Mouse (Mus musculus) urinary bladder, postnatal 4 days (tissue): ENCODE measurements around the gene Arhgef3.

Experiments used
- DNase-seq, 2 experiments: peaks; one replicate each; pipeline ENCODE4 v3.0.0; 2021 to 2022; ENCODE audit warnings: low spot score in 2 of 2

Arhgef3 gene

GRCm38 (mm10) chr14:27308761-27309160, 194.1 kb downstream of the Arhgef3 start:
- DNase-seq = no peak

DNA sequence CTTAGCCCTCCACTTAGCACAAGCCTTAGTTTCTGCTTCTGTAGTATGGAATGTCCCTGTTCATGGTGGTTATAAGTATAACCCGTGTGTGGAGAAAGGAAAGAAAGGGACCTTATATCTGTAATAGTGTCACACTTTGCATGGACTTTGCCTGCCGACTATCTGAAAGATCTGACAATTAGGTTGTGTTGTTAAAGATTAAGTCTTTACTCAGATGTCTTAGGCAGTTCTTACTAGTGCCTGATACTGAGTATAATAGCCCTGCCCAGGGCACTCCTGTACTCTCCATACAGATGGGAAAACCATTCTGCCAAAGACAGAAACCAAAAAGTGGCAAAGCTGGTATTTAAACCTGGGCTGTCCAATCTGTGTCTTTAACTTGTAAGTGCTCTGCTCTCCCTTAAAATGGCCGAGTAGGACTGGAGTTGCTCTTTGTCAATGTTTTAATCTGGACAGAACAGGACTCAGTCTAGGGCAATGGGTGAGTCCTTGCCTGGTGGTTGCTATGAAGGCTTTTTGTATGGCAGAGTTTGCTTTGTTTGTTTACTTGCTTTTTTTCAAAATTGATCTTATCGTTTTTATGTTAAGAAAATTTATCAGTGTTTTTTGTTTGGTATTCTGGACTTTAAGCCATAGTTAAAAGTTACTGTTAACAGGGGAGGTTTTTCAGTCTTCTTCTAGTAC, 196.0 kb downstream of the Arhgef3 start:
- no peak for DNase-seq

GRCm38 (mm10) chr14:27312380-27312779, 197.7 kb downstream of the Arhgef3 start:
- no peak for DNase-seq

- DNase-seq = no peak
These were observed 201.0 kb downstream of the Arhgef3 start for GRCm38 (mm10) chr14:27315737-27316136.

DNA sequence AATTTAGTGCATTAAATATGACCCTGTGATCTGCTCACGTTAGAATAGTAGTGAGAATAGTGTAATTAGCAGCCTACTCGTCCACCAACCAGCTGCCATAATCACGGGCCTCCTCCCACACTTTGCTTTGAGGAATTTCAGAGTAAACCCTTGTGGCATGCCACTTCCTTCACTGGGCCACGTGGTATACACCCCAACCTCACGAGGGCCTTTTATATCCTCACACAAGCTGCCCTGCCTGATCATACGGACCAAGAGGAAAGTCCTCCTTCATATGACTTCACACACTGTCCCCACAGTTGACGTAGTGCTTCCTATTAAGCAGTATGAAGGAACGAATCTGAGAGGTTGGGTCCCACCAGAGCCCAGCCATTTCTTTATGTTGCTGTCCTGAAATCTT, 202.4 kb downstream of the Arhgef3 start:
- no peak for DNase-seq

- no peak for DNase-seq
These were observed 204.7 kb downstream of the Arhgef3 start for GRCm38 (mm10) chr14:27319386-27319785.

- no peak for DNase-seq
These were observed 207.3 kb downstream of the Arhgef3 start for GRCm38 (mm10) chr14:27322041-27322440.

DNA sequence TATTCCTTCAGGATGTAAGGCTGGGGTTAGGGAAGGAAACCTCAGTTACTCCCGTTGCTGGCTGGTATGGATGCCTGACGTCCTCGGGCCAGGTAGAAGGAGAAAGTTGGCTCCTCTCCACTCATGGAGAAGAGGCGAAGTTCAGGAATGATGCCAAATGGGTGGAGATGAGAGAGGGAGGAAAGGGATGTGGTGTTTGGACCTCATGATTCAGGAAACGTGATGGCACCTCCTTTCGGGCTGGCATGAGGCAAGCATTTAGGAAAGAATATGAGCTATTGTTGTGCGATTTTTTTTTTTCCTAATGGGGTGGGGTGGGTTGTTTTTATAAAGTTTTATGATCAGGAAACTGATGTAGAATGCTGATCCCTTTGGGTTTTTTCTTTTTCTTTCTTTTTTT, 210.0 kb downstream of the Arhgef3 start:
- no peak for DNase-seq

DNA sequence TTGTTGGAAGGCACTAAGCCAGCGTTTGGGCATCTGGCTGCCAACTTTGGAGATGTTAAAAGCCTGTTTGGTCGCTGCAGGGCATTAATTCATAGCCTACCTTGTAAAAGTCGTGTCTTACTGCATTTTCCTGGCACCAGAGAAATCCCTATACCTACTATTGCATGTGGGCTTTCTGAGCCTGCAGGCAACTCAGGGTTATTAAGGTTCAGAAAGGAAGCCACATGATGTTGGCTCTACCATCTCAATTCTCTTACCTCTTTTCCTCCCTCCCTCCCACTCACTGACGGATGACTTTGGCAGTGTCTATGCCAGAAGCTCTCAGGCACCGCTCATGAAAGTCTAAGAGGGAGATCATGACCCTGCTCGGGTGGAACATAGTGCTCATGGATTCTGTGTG, 210.8 kb downstream of the Arhgef3 start:
- DNase-seq = no peak

- DNase-seq = no peak
These were observed 213.2 kb downstream of the Arhgef3 start for GRCm38 (mm10) chr14:27327862-27328261.

GRCm38 (mm10) chr14:27328952-27329351, 214.3 kb downstream of the Arhgef3 start:
- DNase-seq = no peak

GRCm38 (mm10) chr14:27331490-27332035, 216.9 kb downstream of the Arhgef3 start:
- no peak for DNase-seq

- no peak for DNase-seq
These were observed 217.8 kb downstream of the Arhgef3 start for GRCm38 (mm10) chr14:27332359-27332987.

GRCm38 (mm10) chr14:27335331-27336207, 220.9 kb downstream of the Arhgef3 start:
- peak; percentile 72 to 86 for DNase-seq

DNA sequence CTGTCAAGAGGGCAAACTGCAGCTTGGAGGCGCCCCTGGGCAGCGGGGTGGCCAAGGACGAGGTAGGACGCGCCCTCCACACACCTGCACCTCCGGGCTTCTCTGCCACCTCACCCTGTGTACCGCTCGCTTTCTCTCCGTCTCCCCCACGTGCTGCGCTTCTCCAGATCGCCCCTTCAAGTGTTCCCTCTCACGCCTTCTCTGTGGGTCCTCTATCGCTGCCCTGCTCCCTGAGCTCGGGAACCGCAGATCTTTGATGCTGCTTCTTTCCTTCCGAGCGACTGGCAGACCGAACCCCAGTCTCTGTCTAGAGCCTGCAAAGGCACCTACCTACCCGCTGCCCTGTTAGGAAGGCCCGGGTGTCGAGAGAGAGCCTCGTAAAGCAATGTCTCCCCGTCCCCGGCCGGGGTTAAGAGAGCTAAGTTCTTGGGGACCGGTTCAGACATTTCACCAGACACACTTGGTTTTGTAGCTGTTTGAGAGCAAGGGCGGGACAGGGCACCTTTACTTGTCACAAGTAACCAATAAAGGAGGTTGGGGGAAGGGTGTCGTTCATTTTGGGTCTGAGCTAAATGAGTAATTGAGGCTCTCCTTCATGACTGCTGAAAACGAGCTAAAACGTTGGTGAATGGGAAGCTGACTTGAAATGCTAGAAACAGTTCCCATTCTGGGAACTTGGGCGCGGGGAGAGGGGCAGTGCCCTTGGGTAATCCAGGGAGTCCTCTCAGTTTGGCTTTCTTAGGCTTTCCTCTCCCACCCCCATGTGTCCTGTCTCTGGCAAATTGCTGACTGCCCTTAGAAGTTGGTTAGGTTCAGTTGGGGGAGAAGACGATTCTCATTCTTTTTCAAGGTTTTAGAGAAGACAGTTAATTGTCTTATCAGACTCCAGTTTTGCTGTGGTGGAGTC, 221.8 kb downstream of the Arhgef3 start:
- DNase-seq = no peak

DNA sequence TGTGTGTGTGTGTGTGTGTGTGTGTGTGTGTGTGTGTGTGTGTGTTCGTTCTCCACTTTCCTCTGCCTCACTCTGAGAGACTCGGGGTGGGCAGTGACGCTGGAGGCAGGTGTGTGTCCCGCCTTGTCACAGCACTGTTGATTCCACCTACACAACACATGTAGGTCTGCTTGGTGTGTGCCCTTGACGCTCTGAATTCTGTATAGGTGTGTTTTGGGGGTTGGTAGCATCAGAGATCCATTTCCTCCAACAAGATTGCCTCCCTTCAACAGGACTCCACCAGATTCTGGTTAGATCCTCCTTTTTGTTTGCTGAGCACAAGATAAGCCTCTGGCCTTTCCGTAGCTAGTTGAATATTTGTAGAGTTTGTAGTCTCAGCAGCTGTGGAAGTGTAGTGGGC, 222.5 kb downstream of the Arhgef3 start:
- no peak for DNase-seq

DNA sequence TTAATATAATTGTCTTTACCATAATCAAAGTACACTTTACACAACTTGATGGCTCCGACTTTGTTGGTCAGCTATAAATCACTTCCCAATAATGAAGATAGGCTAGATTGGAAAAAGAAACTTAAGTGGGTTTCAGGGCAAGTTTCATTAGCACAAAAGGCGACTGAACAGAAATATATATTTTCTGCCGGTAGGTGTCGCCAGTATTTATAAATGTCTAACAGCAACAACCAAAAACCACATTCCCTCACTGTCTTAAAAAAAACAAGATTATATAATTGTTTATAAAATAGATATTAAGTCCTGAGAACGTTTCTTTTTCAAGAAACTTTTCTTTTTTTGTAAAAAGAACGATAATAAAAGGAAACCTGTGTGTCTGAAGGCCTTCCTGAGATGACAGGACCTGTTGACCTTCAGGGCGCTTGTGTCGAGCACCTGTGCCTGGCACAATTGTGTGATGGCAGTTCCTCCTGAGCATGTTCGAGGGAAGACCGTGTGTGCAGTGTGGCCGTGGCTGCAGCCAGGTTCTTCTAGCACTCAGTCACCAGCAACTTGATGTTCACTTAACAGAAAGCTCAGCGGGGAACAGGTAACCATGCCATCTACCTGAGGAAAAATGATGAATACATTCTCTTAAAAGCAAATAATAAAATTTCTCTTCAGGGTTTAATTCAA, 223.5 kb downstream of the Arhgef3 start:
- no peak for DNase-seq

DNA sequence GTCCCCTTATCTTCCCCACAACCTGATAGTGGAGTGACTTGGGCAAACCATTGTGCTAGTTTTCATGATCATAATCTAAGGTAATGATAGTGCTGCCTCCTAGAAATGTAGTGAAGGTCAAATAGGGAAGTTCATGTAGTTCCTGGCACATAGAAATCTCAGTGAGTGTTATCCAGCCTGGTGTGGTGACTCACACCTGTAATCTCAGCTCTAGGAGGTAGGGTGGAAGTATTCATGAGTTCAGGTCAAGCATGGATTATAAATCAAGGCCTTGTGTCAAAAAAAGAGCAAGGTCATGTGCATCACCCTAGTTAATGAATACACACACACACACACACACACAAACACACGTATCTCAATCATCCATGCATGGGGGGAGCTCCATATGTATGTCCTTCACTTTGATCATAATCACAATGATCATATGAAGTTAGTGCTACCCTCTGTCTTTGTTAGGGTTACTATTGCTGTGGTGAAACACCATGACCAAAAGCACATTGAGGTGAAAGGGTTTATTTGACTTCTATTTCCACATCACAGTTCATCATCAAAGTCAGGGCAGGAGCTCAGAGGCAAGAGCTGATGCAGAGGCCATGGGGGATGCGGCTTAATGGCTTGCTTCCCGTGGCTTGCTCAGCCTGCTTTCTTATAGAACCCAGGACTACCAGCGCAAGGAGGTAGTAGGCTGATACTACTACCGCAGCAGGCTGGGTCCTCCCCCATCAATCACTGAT, 226.2 kb downstream of the Arhgef3 start:
- DNase-seq = no peak

GRCm38 (mm10) chr14:27341486-27341885, 226.8 kb downstream of the Arhgef3 start:
- no peak for DNase-seq

- DNase-seq = no peak
These were observed 227.8 kb downstream of the Arhgef3 start for GRCm38 (mm10) chr14:27342451-27342850.
